Mouse (Mus musculus): ENCODE results near the gene Cacna2d4.

GRCm38 (mm10) chr6:119214190-119214589 is 22.1 kb upstream of the Cacna2d4 start:
- TF ChIP-seq POLR2A (IDR thresholded peaks at IDR 0.05; ENCODE audit: borderline replicate concordance, low read depth, low read length): no peak
- no peak for TF ChIP-seq CTCF (IDR thresholded peaks at IDR 0.05; ENCODE audit: low read depth, low read length)
